Mouse (Mus musculus): ENCODE data around the gene Pllp.

Gene Pllp

GRCm38 (mm10) chr8:94702844-94703813, 7.1 kb upstream of the Pllp start:
- peak; percentile 69 for DNase-seq (ENCODE audit: low spot score)

- no peak for DNase-seq (ENCODE audit: low spot score)
These were observed 6.1 kb upstream of the Pllp start for GRCm38 (mm10) chr8:94702156-94702555.

DNA sequence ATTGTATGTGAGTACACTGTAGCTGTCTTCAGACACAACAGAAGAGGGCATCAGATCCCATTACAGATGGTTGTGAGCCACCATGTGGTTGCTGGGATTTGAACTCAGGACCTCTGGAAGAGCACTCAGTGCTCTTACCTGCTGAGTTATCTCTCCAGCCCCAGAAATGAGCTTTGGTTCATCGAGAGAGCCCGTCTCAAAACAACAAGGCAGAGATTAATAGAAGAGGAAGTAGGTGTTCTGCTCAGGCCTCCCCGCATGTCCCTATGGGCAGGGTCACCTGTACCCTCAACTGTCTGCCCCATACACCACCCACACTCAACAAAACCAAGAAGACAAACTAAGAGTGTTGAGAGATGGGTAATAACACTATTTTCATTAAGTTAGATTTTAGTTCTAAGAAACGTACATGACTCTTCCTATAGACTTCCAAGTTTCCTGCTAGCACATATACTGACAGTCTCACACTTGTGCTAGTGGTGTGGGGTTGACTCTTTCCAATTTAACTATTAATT, 4.4 kb upstream of the Pllp start:
- no peak for DNase-seq (ENCODE audit: low spot score)

DNA sequence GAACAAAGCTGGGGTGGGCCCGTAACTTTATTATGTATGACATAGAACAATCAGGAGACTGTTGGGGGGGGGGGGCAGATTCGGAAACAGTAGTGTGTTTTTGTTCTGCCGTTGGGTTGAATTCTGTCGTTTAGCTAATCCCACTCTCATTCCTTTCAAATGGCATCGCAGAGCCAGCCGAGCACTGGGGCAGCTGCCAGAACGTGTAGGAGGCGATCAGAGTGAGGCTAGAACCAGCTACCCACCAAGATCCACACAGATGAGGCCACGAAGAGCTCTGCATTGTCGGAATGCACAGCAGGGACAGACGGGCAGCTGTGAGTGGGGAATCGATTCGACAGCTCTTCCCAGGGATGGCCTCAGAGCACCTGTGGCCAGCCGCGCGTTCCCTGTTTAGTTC, 3.3 kb upstream of the Pllp start:
- no peak for DNase-seq (ENCODE audit: low spot score)

GRCm38 (mm10) chr8:94697956-94698355, 1.9 kb upstream of the Pllp start:
- no peak for DNase-seq (ENCODE audit: low spot score)

DNA sequence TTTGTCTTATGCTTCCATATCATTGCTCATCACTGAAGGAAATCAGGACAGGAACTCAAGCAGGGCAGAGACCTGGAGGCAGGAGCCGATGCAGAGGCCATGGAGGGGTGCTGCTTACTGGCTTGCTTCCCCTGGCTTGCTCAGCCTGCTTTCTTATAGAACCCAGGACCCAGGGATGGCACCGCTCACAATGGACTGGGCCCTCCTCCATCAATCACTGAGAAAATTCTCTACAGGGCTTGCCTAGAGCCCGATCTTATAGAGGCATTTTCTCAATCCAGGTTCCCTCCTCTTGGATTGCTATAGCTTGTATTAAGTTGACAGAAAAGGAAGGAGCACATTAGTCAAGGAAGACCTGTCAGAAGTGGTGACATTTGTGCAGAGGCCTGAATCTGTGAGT, 488 bp upstream of the Pllp start:
- DNase-seq (ENCODE audit: low spot score) = no peak

DNA sequence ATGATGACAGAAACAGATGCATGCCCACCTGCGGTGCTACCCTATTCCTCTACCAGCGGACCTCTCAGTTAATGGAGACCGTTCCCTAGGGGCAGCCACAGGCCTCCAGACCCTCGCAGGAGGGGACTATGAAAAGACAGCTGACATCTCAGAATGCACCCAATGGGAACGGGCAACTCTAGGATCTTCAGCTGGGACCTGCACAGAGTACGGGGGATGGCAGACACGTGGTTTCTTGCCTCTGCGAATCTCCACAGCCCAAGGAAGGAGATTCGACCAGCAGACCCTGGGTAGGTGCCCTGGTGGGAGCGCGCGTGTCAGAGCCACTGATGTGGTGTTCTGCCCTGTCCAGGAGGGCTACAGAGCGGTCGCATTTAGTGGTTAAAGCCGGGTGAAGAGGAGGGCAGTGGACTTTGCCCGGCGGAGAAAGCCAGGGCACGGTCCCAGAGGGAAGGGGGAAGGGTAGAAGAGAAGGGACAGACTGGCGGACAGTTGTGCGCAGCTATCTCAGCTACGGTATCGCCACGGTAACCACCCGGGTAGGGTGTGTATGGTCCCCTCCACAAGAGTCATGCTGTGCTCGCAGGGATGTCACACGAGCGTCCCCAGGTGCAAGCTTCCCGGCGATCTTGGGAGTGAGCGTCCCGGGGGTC, 611 bp downstream of the Pllp start:
- no peak for DNase-seq (ENCODE audit: low spot score)

- no peak for DNase-seq (ENCODE audit: low spot score)
These were observed 1.4 kb downstream of the Pllp start for GRCm38 (mm10) chr8:94694701-94695100.

GRCm38 (mm10) chr8:94685953-94686352, 10.1 kb downstream of the Pllp start:
- DNase-seq (ENCODE audit: low spot score) = no peak

- no peak for DNase-seq (ENCODE audit: low spot score)
These were observed 11.8 kb downstream of the Pllp start for GRCm38 (mm10) chr8:94684287-94684686.

GRCm38 (mm10) chr8:94682732-94683524, 13.2 kb downstream of the Pllp start:
- DNase-seq (ENCODE audit: low spot score) = no peak

DNA sequence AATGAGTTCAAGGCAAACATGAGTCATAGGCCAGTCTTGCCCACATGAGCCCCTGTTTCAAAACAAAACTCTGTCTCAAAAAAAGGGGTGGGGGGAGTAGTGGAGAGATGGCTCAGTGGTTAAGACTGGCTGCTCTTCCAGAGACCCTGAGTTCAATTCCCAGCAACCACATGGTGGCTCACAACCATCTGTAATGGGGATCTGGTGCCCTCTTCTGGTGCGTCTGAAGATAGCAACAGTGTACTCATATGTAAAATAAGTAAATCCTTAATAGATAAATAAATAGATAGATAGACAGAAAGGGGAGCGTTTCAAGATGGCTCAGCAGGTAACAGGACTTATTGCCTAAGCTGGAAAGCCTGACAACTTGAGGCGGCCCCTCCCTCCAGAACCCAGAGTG, 15.7 kb downstream of the Pllp start:
- DNase-seq (ENCODE audit: low spot score) = no peak

DNA sequence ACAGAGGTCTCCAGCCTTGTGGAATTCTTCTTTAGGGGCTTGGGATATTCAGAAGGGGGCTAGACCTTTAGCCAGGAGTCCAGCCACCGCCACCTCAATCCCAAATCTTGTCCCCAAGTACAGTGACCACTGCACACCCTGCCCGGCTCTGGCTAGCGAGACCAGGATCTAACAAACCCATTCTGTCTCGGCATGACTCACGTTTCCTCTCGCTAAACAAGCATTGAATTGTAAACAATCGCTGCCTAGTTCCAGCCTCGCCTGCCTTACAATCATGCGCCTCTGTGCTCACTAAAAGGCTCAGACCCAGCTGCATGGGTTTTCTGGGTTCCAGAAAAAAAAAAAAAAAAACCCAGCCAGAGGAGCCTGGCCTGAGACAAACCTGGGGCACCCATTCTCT, 17.5 kb downstream of the Pllp start:
- no peak for DNase-seq (ENCODE audit: low spot score)

DNA sequence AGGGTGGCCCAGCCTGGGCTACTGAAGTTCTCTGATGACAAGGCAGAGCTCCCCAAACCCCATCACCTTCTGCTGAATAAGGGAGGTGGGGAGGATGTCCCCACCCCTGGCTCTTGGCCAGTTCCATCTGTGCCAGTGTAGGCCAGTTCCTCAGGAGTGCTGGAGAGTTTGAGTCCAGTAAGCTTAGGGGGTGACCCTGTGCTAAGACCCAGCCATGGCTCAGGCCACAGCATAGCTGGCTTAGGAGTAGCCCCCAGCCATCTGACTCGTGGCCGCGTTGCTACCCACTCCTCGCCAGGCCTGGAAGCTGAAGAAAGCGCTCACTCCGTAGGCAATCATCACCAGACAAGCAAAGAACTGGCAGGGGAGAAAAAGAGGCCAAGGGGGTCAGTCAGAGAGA, 20.2 kb downstream of the Pllp start:
- DNase-seq (ENCODE audit: low spot score) = no peak

GRCm38 (mm10) chr8:94674384-94674783, 21.7 kb downstream of the Pllp start:
- DNase-seq (ENCODE audit: low spot score) = no peak

DNA sequence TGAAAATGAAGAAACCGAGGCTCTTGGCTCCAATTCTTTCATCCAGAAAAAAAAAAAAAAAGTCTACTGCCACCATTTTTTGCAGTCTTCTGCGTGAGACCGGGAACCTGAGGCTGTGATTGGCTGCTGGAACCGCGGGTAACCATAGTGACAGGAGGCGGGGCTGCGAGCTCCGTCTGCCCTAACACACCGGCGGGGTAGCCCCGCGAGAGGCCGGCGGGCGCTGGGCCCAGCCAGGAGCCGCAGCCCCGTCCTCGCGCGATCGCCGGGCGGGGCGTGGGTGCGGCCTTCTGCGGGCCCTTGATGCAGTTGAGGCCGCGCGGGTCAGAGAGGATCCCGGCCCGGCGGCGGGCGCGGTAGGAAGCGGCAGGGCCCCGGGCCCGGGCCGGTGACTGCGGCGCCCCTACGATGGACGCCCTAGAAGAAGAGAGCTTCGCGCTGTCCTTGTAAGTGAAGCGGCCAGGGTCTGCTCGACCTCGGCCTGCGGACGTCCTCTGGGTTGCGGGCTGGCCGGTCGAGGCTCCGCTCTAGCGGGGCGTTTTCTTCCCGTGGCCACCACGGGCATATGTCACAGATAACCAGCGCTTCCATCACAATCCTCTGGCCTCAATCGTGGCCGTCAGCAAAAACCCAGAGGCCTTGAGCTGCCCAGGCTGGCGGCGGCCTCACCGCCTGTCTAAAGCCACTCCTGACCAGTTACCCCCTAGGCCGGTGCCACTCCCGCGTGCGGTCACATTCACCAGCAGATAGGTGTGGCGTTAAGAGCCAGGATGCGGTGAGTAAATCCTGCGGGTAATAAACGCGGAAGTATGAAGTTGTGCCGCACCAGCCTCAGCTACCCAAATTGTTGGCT, 29.4 kb downstream of the Pllp start, which contains the start of gene Arl2bp:
Gene Arl2bp, plus strand, starts transcription at position 145 of the 853 bp plus-strand sequence.
- peak; percentile 93 for DNase-seq (ENCODE audit: low spot score)

- DNase-seq (ENCODE audit: low spot score) = no peak
These were observed 31.4 kb downstream of the Pllp start for GRCm38 (mm10) chr8:94664722-94665121.

GRCm38 (mm10) chr8:94660418-94660817, 35.7 kb downstream of the Pllp start:
- no peak for DNase-seq (ENCODE audit: low spot score)

- no peak for DNase-seq (ENCODE audit: low spot score)
These were observed 38.0 kb downstream of the Pllp start for GRCm38 (mm10) chr8:94658031-94658430.

DNA sequence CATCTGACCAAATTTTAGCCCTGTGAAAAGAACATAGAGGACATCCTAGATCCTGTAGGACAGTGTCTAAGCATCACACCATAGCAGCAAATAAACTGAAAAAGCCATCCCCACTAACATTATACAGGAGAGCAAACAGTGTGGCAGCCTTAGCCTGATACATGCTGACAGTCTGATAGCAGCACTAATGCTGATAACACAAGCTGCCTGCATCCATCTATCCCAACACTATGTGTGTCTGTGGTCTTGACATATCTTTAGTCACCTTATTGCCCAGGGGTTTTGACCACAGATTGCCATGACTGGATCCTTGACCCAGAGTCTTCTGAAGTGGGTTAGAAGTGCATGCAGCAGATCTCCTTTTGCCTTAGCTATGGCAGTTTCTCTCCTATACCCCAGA, 41.1 kb downstream of the Pllp start:
- DNase-seq (ENCODE audit: low spot score) = no peak

- DNase-seq (ENCODE audit: low spot score) = no peak
These were observed 43.1 kb downstream of the Pllp start for GRCm38 (mm10) chr8:94652951-94653350.

Measured in ovary, adult 18-20 months (tissue).